Mouse (Mus musculus) limb, embryonic 14.5 days (tissue): Measurements from ENCODE around the gene Gm11037. TPM values are rescaled to one million over a fixed set of nuclear protein-coding genes. Genes with fewer than 3 reads are reported as not detected.
A peak's percentile ranks its signal among the peaks of the same experiment; 100 is the strongest.

ENCODE experiments used
- ATAC-seq: fragments of 200-750 bp; cut with Nextera tagmentation; 2 replicates; pipeline ENCODE4 v1.8.0; 2017; ENCODE audit warnings: low read depth, moderate number of reproducible peaks, moderate TSS enrichment; ENCODE audit not compliant: low FRiP score
- DNase-seq: peaks from one replicate; pipeline ENCODE4 v3.0.0-alpha.2; 2015; ENCODE audit warnings: low spot score
- H3K27ac ChIP-seq: fragments of 300-500 bp; sonication (generic); replicated peaks from 2 replicates; pipeline ENCODE4 v1.5.1; 2014; ENCODE audit warnings: low read depth, mild to moderate bottlenecking, low read length, moderate library complexity, mixed read lengths
- H3K27me3 ChIP-seq: fragments of 300-500 bp; sonication (generic); 2 replicates; pipeline ENCODE4 v1.6.1; 2014; ENCODE audit warnings: low read length, mixed read lengths; ENCODE audit not compliant: control insufficient read depth, insufficient read depth
- H3K36me3 ChIP-seq: fragments of 300-500 bp; sonication (generic); 2 replicates; pipeline ENCODE4 v1.6.1; 2014; ENCODE audit warnings: mild to moderate bottlenecking, low read length, moderate library complexity, mixed read lengths; ENCODE audit not compliant: control insufficient read depth, insufficient read depth
- H3K4me1 ChIP-seq: fragments of 300-500 bp; sonication (generic); 2 replicates; pipeline ENCODE4 v1.6.1; 2014; ENCODE audit warnings: antibody characterized with exemption, low read length, mixed read lengths; ENCODE audit not compliant: control insufficient read depth, insufficient read depth
- H3K4me2 ChIP-seq: fragments of 300-500 bp; sonication (generic); replicated peaks from 2 replicates; pipeline ENCODE4 v1.6.1; 2014; ENCODE audit warnings: low read depth, mild to moderate bottlenecking, low read length, moderate library complexity; ENCODE audit not compliant: severe bottlenecking
- H3K4me3 ChIP-seq: fragments of 300-500 bp; sonication (generic); replicated peaks from 2 replicates; pipeline ENCODE4 v1.5.1; 2014; ENCODE audit warnings: low read length
- H3K9ac ChIP-seq: fragments of 300-500 bp; sonication (generic); 2 replicates; pipeline ENCODE4 v1.6.1; 2014; ENCODE audit warnings: mild to moderate bottlenecking, low read depth, low read length, moderate library complexity; ENCODE audit not compliant: severe bottlenecking
- H3K9me3 ChIP-seq: fragments of 300-500 bp; sonication (generic); 2 replicates; pipeline ENCODE4 v1.6.1; 2016; ENCODE audit warnings: low read length; ENCODE audit not compliant: control insufficient read depth
- POLR2A ChIP-seq: fragments of 200-500 bp; IDR thresholded peaks from 2 replicates; pipeline ENCODE4 v1.8.0; 2012; ENCODE audit warnings: inconsistent platforms, mild to moderate bottlenecking, moderate library complexity, borderline replicate concordance; ENCODE audit not compliant: insufficient read depth, insufficient read length; ENCODE audit errors: extremely low read depth
- WGBS: fragments of 180-500 bp; shearing (Covaris S2); extraction: QIAGEN DNeasy Blood & Tissue Kit; methylation state at CpG from one replicate; pipeline ENCODE4 v1.1.7; 2014; 5-methylcytosine and 5-hydroxymethylcytosine counted together
- polyA plus RNA-seq, 2 experiments: library from polyadenylated mRNA; depleted of rRNA in 1 of 2; stranded (reverse) in 1 of 2; unstranded in 1 of 2; fragments of >200 nt; fragmentation: Nextera tagmentation in 1 of 2; extraction: Ambion mirVana in 1 of 2; gene quantifications; 2 replicates each; pipeline versions ENCODE4 v1.2.1 to v1.2.3; 2012 to 2014

Gm11037 gene
- polyA plus RNA-seq, 2 experiments: not detected

- no peak for TF ChIP-seq POLR2A
- H3K27me3 ChIP-seq: peaks cover 36% of the 10 kb centered on the region
- DNase-seq (no peak), ATAC-seq (no peak)
- H3K9ac ChIP-seq: no peak overlapping the region
- no peak overlapping the region for H3K4me3 ChIP-seq
- no peak overlapping the region for H3K4me2 ChIP-seq
- 59% methylated on average over 1 of the region's 1 CpGs for WGBS
- no peaks in the 10 kb centered on the region; the same call in 1 of the 2 replicates for H3K36me3 ChIP-seq
- peaks cover 9% of the 10 kb centered on the region for H3K4me1 ChIP-seq
- no peak overlapping the region for H3K27ac ChIP-seq
- H3K9me3 ChIP-seq: no peaks in the 10 kb centered on the region
Measured at GRCm38 (mm10) chr2:131168914-131169313, 35.6 kb downstream of the Gm11037 start.

DNA sequence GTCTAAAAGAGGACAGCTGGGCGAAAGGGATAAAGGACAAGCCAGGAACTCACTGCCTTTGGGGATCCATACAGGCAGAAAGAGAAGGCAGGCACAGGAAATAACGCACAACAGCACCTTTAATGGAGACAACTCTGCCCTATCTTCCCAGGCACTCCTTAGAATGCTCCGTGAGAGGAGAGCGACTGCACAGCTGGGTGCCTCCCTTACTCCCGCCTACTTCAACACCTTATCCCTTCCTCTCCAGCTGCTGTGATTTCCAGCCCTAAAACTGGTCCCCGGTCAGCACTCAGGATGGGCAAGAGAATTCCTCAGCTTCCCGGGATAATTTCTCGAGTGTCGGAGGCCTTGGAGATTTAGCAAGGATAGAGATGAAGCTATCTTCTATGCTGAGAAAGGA, 37.6 kb downstream of the Gm11037 start:
- H3K27me3 ChIP-seq: peaks cover 36% of the 10 kb centered on the region
- 18% methylated on average over 9 of the region's 9 CpGs for WGBS
- DNase-seq: no peak

DNA sequence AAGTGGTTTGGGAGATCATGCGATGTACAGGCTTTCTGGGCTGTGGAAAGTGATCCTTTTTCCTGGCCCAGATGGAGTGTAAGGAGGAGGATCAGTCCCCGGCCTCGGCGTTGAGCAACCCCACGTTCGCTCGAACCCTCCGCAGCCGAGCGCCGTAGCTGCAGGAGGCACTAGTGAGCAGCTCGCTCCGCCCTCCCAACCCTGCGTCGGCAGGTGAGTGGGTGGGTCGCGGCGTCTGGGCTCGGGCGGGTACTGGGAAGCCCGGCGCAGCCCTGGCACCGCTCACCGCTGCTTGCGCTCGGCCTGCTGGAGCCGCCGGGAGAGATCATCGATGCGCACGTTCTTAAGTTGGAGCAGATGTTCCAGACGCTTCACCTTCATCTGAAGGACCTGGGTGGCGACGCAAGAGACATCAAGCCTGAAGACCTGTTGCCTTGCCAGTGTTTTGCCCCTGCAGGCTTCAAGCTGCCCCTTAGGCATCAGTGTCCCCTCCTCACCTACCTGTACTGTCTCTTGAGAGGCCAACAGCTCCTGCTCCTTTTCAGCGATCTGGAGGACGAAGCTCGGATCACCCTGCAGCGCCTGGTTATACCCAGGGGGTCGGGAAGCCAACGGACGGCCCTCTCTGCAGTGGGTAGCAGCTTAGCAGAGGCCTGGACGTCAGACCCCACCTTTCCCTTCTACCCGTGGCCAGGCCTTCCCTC, 38.3 kb downstream of the Gm11037 start:
- Histone ChIP-seq H3K9me3 (no peaks in the 10 kb centered on the region), H3K4me1 (peaks cover 12% of the 10 kb centered on the region), H3K36me3 (peaks cover 1% of the 10 kb centered on the region; the same call in 1 of the 2 replicates), H3K4me2 (peak overlapping the region; percentile 48), H3K9ac (peak overlapping the region; percentile 38; the same call in 1 of the 2 replicates), H3K27ac (no peak overlapping the region), H3K4me3 (peak overlapping the region; percentile 28), H3K27me3 (peaks cover 36% of the 10 kb centered on the region)
- DNase-seq (no peak), ATAC-seq (peak; percentile 20; the same call in 1 of the 2 replicates)
- 5% methylated on average over 41 of the region's 43 CpGs for WGBS
- no peak for TF ChIP-seq POLR2A

More for the DNA sequence above, 37.6 kb downstream of the Gm11037 start:
- Histone ChIP-seq H3K36me3 (no peaks in the 10 kb centered on the region; the same call in 1 of the 2 replicates), H3K4me3 (peak overlapping the region; percentile 28), H3K9me3 (no peaks in the 10 kb centered on the region), H3K9ac (0 out of 2 replicates have a peak overlapping the region, but pooled peaks have one; percentile 38), H3K4me1 (peaks cover 12% of the 10 kb centered on the region), H3K4me2 (peak overlapping the region; percentile 48), H3K27ac (no peak overlapping the region)
- no peak for ATAC-seq
- TF ChIP-seq POLR2A: no peak

- H3K27ac ChIP-seq: no peak overlapping the region
- H3K4me3 ChIP-seq: no peak overlapping the region
- DNase-seq (no peak), ATAC-seq (no peak)
- 40% methylated on average over 9 of the region's 9 CpGs for WGBS
- no peak overlapping the region for H3K4me2 ChIP-seq
- H3K27me3 ChIP-seq: peaks cover 36% of the 10 kb centered on the region
- H3K9ac ChIP-seq: no peak overlapping the region
- no peaks in the 10 kb centered on the region for H3K9me3 ChIP-seq
- peaks cover 9% of the 10 kb centered on the region; the same call in 1 of the 2 replicates for H3K36me3 ChIP-seq
- H3K4me1 ChIP-seq: peaks cover 18% of the 10 kb centered on the region
- TF ChIP-seq POLR2A: no peak
Measured at GRCm38 (mm10) chr2:131172322-131172721, 39.0 kb downstream of the Gm11037 start.

- peak; percentile 85 for DNase-seq
Measured at GRCm38 (mm10) chr2:131174700-131175099, 41.4 kb downstream of the Gm11037 start.

More at GRCm38 (mm10) chr2:131174700-131175099, 41.4 kb downstream of the Gm11037 start:
- no peaks in the 10 kb centered on the region for H3K9me3 ChIP-seq
- ATAC-seq: peak; percentile 42; the same call in 1 of the 2 replicates
- 6% methylated on average over 11 of the region's 11 CpGs for WGBS
- peak overlapping the region; percentile 29 for H3K4me3 ChIP-seq
- peaks cover 34% of the 10 kb centered on the region for H3K4me1 ChIP-seq
- peak overlapping the region; percentile 73 for H3K4me2 ChIP-seq
- H3K9ac ChIP-seq: no peak overlapping the region
- H3K27ac ChIP-seq: no peak overlapping the region
- TF ChIP-seq POLR2A: no peak
- H3K36me3 ChIP-seq: peaks cover 18% of the 10 kb centered on the region; the same call in 1 of the 2 replicates
- peaks cover 36% of the 10 kb centered on the region for H3K27me3 ChIP-seq
